Mouse (Mus musculus): ENCODE data around the gene Prpsap1. TPM values are rescaled to one million over a fixed set of nuclear protein-coding genes. Genes with fewer than 3 reads are reported as not detected.

Gene Prpsap1
- total and polyA plus RNA-seq, 2 experiments from 2014 or later = 105 to 150 TPM

DNA sequence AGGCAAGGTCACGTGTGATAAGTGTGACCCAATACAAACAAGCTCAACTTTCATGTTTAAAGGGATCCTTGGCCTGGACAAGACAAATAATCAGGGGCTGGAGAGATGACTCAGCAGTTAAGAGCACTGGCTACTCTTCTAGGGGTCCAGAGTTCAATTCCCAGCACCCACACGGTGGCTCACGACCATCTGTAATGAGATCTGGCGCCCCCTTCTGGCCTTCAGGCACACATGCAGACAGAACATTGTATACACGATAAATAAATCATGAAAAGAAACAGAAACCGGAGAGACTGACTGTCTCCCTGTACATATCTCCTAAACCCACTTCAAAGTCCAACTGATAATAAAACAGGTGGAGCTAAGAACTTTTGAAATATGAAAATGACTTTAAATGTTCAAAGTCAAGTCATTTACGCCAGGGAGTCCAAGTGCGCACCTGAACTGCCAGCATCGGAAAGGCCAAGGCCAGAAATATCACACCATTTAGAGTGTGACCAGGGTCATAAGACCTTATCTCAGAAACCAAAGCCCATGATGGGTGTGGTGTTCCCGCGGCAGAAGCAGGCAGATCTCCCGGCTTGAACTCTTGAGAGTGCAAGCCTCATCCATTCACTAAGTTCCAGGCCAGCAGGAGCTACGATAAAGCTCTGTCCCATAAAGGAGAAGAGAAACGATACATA, 5.2 kb downstream of the Prpsap1 start:
- H3K9me3 ChIP-seq (ENCODE audit: low read length) = no peaks in the 10 kb centered on the region
- DNase-seq (ENCODE audit: low spot score) (peak; percentile 28), ATAC-seq (no peak)
- H3K27ac ChIP-seq = no peak overlapping the region
- peak overlapping the region; percentile 91 for H3K4me3 ChIP-seq (ENCODE audit: low read length)
- H3K4me1 ChIP-seq (ENCODE audit: insufficient read depth, low read length) = peaks cover 5% of the 10 kb centered on the region; the same call in 1 of the 2 replicates
- peak overlapping the region; percentile 62 for H3K4me2 ChIP-seq (ENCODE audit: low read depth, low read length)
- TF ChIP-seq CTCF (IDR thresholded peaks at IDR 0.05; ENCODE audit: low read depth) = peak; percentile 57
- peaks cover 20% of the 10 kb centered on the region; the same call in 1 of the 2 replicates for H3K36me3 ChIP-seq (ENCODE audit: insufficient read depth, low read length)
- WGBS = 73% methylated on average over 14 of the region's 14 CpGs
- peak overlapping the region; percentile 86; the same call in 1 of the 2 replicates for H3K9ac ChIP-seq (replicated peaks; ENCODE audit: low read length)
- no peaks in the 10 kb centered on the region for H3K27me3 ChIP-seq (ENCODE audit: insufficient read depth, low read length)

DNA sequence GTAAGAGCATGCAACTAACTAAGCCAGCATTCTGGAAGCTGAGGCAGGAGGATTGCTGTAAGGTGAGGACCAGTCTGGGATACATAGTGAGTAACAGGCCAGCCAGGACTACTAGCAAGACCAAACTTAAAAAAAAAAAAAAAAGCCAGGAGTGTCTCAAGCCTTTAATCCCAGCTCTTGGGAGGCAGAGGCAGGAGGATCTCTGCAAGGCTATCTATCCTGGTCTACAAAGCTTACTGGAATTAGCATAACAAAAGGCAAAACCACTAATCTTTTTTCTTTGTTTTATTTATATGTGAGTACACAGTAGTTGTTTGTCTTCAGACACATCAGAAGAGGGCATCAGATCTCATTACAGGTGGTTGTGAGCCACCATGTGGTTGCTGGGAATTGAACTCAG, 5.8 kb downstream of the Prpsap1 start:
- no peak for DNase-seq (ENCODE audit: low spot score)
- Histone ChIP-seq H3K27me3 (ENCODE audit: insufficient read depth, low read length) (no peaks in the 10 kb centered on the region), H3K4me2 (ENCODE audit: low read depth, low read length) (no peak overlapping the region), H3K4me3 (ENCODE audit: low read length) (no peak overlapping the region), H3K36me3 (ENCODE audit: insufficient read depth, low read length) (peaks cover 26% of the 10 kb centered on the region; the same call in 1 of the 2 replicates), H3K4me1 (ENCODE audit: insufficient read depth, low read length) (peaks cover 5% of the 10 kb centered on the region; the same call in 1 of the 2 replicates), H3K9me3 (ENCODE audit: low read length) (no peaks in the 10 kb centered on the region), H3K27ac (no peak overlapping the region), H3K9ac (replicated peaks; ENCODE audit: low read length) (no peak overlapping the region)
- no peak for TF ChIP-seq CTCF (IDR thresholded peaks at IDR 0.05; ENCODE audit: low read depth)
- no peak for ATAC-seq

DNA sequence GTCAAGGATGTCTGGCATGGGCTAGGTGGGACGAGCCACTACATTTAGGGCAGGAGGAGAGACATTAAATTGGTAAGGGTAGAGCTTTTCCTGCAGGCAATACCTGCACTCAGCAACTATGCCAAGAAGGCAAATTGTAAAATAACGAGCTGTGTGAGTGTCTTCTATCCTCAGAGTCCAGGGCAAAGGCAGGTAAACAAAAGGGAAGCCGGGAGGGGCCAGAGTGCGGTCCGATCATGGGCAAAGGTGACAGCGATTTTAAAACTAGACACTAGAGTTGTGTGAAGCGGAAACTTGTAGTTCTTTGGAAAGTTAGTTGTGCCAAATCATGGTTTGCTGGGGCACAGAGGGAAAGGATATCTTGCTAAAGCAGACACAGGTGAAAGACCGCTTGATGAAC, 9.7 kb downstream of the Prpsap1 start:
- H3K27me3 ChIP-seq (ENCODE audit: insufficient read depth, low read length) = no peaks in the 10 kb centered on the region
- no peak for TF ChIP-seq CTCF (IDR thresholded peaks at IDR 0.05; ENCODE audit: low read depth)
- H3K9ac ChIP-seq (replicated peaks; ENCODE audit: low read length) = no peak overlapping the region
- no peak overlapping the region for H3K4me3 ChIP-seq (ENCODE audit: low read length)
- H3K4me2 ChIP-seq (ENCODE audit: low read depth, low read length) = no peak overlapping the region
- H3K36me3 ChIP-seq (ENCODE audit: insufficient read depth, low read length) = peaks cover 49% of the 10 kb centered on the region
- ATAC-seq (no peak), DNase-seq (ENCODE audit: low spot score) (no peak)
- H3K4me1 ChIP-seq (ENCODE audit: insufficient read depth, low read length) = peaks cover 8% of the 10 kb centered on the region; the same call in 1 of the 2 replicates
- H3K9me3 ChIP-seq (ENCODE audit: low read length) = no peaks in the 10 kb centered on the region
- no peak overlapping the region for H3K27ac ChIP-seq
- WGBS = 94% methylated on average over 8 of the region's 8 CpGs

GRCm38 (mm10) chr11:116481776-116482175, 12.2 kb downstream of the Prpsap1 start:
- H3K4me2 ChIP-seq (ENCODE audit: low read depth, low read length) = no peak overlapping the region
- H3K4me1 ChIP-seq (ENCODE audit: insufficient read depth, low read length) = 0 out of 2 replicates have a peak, but pooled peaks cover 4% of the 10 kb centered on the region
- peaks cover 67% of the 10 kb centered on the region for H3K36me3 ChIP-seq (ENCODE audit: insufficient read depth, low read length)
- no peak overlapping the region for H3K9ac ChIP-seq (replicated peaks; ENCODE audit: low read length)
- peak overlapping the region; percentile 4; the same call in 1 of the 2 replicates for H3K27ac ChIP-seq
- peak; percentile 22; the same call in 1 of the 2 replicates for TF ChIP-seq CTCF (IDR thresholded peaks at IDR 0.05; ENCODE audit: low read depth)
- DNase-seq (ENCODE audit: low spot score) (peak; percentile 61), ATAC-seq (0 out of 2 replicates have a peak, but pooled peaks have one; percentile 64)
- H3K4me3 ChIP-seq (ENCODE audit: low read length) = no peak overlapping the region
- H3K9me3 ChIP-seq (ENCODE audit: low read length) = no peaks in the 10 kb centered on the region
- 48% methylated on average over 7 of the region's 7 CpGs for WGBS
- H3K27me3 ChIP-seq (ENCODE audit: insufficient read depth, low read length) = no peaks in the 10 kb centered on the region

DNA sequence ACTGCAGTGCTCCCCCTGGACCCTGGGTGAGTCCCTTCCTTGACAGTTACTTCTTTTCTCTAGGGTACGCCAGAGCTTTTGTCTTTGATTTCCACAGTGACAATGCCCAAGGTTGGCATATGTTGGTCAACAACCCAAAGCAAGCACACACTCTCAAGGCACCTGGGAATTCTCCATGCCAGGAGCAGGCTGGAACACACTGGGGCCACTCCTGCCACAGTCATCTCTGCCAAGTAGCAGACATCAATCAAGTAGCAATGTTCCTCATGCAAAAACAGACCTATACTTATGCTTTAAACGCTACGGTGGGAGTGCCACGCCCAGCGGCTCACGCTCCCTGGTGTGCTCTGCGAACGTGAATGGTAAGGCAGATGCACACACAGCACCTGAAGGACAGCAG, 13.0 kb downstream of the Prpsap1 start:
- Histone ChIP-seq H3K27me3 (ENCODE audit: insufficient read depth, low read length) (no peaks in the 10 kb centered on the region), H3K4me2 (ENCODE audit: low read depth, low read length) (no peak overlapping the region), H3K9me3 (ENCODE audit: low read length) (no peaks in the 10 kb centered on the region), H3K27ac (no peak overlapping the region), H3K4me3 (ENCODE audit: low read length) (no peak overlapping the region), H3K36me3 (ENCODE audit: insufficient read depth, low read length) (peaks cover 69% of the 10 kb centered on the region), H3K9ac (replicated peaks; ENCODE audit: low read length) (no peak overlapping the region), H3K4me1 (ENCODE audit: insufficient read depth, low read length) (0 out of 2 replicates have a peak, but pooled peaks cover 4% of the 10 kb centered on the region)
- ATAC-seq (no peak), DNase-seq (ENCODE audit: low spot score) (no peak)
- TF ChIP-seq CTCF (IDR thresholded peaks at IDR 0.05; ENCODE audit: low read depth) = no peak
- WGBS = 93% methylated on average over 8 of the region's 8 CpGs

DNA sequence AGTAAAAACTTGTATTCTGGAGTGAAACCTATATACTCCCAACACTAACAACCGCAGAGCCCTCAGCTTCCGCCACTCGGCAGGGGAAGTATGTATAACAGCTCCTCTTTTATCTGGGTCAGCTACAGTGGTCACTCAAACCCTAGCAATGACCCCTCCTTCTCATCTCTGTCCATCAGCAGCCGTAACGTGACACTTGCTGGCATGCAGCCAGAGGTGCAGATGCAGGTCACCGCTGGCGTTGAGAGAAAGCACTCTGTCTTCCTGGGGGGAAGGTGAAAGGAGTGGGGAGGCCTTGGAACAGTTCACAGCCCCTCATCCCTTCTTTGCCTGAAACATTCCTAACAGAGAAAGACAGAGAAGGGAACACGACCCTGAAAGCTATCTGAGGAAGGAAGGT, 14.2 kb downstream of the Prpsap1 start:
- H3K9ac ChIP-seq (replicated peaks; ENCODE audit: low read length) = no peak overlapping the region
- DNase-seq (ENCODE audit: low spot score) (no peak), ATAC-seq (no peak)
- no peaks in the 10 kb centered on the region for H3K9me3 ChIP-seq (ENCODE audit: low read length)
- no peak overlapping the region for H3K27ac ChIP-seq
- H3K27me3 ChIP-seq (ENCODE audit: insufficient read depth, low read length) = no peaks in the 10 kb centered on the region
- WGBS = 55% methylated on average over 8 of the region's 8 CpGs
- TF ChIP-seq CTCF (IDR thresholded peaks at IDR 0.05; ENCODE audit: low read depth) = no peak
- 0 out of 2 replicates have a peak, but pooled peaks cover 4% of the 10 kb centered on the region for H3K4me1 ChIP-seq (ENCODE audit: insufficient read depth, low read length)
- H3K4me3 ChIP-seq (ENCODE audit: low read length) = no peak overlapping the region
- H3K36me3 ChIP-seq (ENCODE audit: insufficient read depth, low read length) = peaks cover 70% of the 10 kb centered on the region
- no peak overlapping the region for H3K4me2 ChIP-seq (ENCODE audit: low read depth, low read length)

DNA sequence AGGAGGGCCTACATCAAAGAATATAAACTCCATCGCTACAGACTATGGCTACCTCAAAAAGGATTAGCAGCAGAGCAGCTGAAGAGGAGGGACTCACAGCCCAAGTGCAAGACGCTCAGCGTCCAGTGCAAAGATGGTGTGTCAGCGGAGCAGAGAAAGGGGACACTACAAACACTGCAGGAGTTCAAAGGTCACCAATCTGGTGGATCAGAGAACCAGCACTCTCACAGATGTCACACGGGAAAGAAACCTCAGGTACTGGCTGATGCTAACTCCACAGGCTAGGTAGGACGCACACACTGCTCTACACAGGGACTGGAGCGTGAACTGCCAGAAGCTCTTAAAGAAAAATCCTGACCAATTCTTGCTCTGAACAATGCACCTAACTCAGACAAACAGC, 15.0 kb downstream of the Prpsap1 start:
- ATAC-seq (no peak), DNase-seq (ENCODE audit: low spot score) (no peak)

More for the DNA sequence above, 15.0 kb downstream of the Prpsap1 start:
- Histone ChIP-seq H3K4me3 (ENCODE audit: low read length) (no peak overlapping the region), H3K27ac (no peak overlapping the region), H3K27me3 (ENCODE audit: insufficient read depth, low read length) (no peaks in the 10 kb centered on the region), H3K4me1 (ENCODE audit: insufficient read depth, low read length) (0 out of 2 replicates have a peak, but pooled peaks cover 4% of the 10 kb centered on the region), H3K36me3 (ENCODE audit: insufficient read depth, low read length) (peaks cover 68% of the 10 kb centered on the region), H3K9ac (replicated peaks; ENCODE audit: low read length) (no peak overlapping the region), H3K4me2 (ENCODE audit: low read depth, low read length) (no peak overlapping the region), H3K9me3 (ENCODE audit: low read length) (no peaks in the 10 kb centered on the region)
- 74% methylated on average over 7 of the region's 7 CpGs for WGBS
- no peak for TF ChIP-seq CTCF (IDR thresholded peaks at IDR 0.05; ENCODE audit: low read depth)
